Mouse (Mus musculus) left cerebral cortex, postnatal 10 days (tissue): ENCODE measurements around the gene Olfr178. TPM values are rescaled to one million over a fixed set of nuclear protein-coding genes. Genes with fewer than 3 reads are reported as not detected.

Experiments used
- DNase-seq, 2 experiments: peaks; one replicate each; pipeline ENCODE4 v3.0.0; 2021 to 2022; ENCODE audit warnings: low spot score in 2 of 2, mixed read lengths in 1 of 2; ENCODE audit errors: extremely low spot score in 1 of 2
- intact Hi-C: fragments of 180-260 bp; cut with DNase I; formaldehyde crosslinking; loops from one replicate; pipeline ENCODE4 v1.15.1; 2025
- total RNA-seq, 2 experiments: library from RNA; stranded (reverse); gene quantifications; 2 replicates each; pipeline ENCODE4 v1.2.3; 2021

Olfr178 gene
- total RNA-seq = not detected

DNA sequence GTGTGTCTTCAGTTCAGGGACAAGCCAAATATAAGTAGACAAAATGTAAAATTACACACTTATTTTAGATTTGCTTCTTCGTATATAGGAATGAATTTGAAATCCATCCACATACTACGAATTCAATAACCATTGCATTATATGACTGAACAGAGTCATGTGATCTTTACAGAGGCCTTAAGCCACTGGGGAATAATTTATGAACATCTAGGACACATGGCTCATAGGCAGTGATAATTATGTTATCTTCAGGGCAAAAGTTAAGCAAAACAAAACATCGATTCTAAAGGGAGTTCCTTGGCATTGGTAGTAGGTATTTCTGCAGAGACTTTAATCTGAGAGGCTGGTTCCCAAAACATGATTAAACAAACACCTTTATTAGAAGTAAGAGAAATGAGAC lies at the start of gene Olfr178:
TSS of gene Olfr178 (minus strand) at position 101 of the 400 bp plus-strand sequence.
- intact Hi-C loops = no loop called here
- no peak for DNase-seq

DNA sequence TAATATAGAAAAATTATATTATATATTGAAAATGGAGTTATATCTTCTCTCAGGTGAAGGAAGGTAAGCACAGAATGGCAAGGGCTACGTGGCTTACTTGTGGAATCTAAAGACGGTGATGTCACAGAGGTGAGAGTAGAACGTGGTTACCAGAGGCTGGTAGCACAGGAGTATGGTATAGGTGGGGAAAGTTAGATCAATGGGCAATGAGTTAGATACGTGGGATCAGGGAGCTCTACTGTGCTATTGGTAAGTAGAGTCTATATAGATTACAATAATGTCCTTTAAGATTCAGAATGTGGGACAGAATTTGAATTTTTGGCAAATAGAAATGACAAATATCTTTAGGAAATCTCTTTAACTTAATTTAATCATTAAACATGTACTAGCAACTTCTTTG lies 37.4 kb upstream of the Olfr178 start, which contains the start of gene Olfr180:
TSS of gene Olfr180 (minus strand) at position 101 of the 400 bp plus-strand sequence.
- intact Hi-C loops = no loop called here
- DNase-seq = no peak

GRCm38 (mm10) chr16:58928655-58929054 lies 36.8 kb upstream of the Olfr178 start, which contains the start of gene Olfr181:
Gene Olfr181, minus strand, starts transcription at chr16:58928755.
- no peak for DNase-seq
- intact Hi-C loops = no loop called here

- no peak for DNase-seq
- intact Hi-C loops = no loop called here
Measured at GRCm38 (mm10) chr16:58884416-58884815, 7.4 kb downstream of the Olfr178 start.

DNA sequence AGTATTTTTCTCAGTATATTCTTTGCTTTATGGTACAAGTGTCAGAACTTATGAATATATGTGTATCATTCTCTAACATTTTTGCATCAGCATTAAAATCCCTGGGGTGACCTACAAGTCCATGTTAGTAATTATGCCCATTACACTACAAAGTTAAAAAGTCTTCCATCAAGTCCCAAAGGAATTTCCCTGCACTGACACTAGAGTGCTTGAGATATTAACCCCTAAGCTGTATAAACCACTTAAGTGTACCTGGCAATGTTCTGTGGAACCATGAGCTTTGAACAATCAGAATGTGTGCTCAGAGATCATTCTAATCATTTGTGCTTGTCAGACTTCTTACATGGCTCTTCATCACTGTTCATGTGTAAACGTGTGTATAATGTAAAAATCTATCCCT lies 17.2 kb downstream of the Olfr178 start, which contains the start of gene Olfr177:
TSS of gene Olfr177 (minus strand) at position 101 of the 400 bp plus-strand sequence.
- DNase-seq = no peak
- intact Hi-C loops = no loop called here

GRCm38 (mm10) chr16:58861479-58861878 lies 30.4 kb downstream of the Olfr178 start:
- intact Hi-C loops = no loop called here

DNA sequence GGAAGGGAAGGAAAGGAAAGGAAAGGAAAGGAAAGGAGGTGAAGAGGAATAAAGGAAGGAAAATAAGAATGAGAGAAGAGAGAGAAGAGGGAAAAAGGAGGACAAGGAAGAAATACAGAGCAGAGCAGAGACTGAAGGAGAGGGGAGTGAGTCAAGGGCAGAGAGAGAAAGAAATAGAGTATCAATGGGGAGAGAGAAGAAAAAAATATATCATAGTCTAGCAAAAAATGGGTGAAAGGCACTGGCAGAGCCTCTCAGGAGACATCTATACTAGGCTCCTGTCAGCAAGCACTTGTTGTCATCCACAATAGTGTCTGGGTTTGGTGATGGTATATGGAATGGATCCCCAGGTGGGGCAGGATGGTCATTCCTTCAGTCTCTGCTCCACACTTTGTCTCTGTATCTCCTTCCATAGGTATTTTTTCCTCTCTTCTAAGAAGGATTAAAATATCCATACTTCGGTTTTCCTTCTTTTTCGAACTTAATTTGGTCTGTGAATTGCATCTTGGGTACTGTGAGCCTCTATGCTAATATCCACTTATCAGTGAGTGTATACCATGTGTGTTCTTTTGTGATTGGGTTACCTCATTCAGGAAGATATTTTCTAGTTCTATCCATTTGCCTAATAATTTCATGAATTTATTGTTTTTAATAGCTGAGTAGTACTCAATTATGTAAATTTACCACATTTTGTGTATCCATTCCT lies 31.7 kb downstream of the Olfr178 start:
- intact Hi-C loops = no loop called here
- DNase-seq = no peak

More at GRCm38 (mm10) chr16:58861479-58861878, 30.4 kb downstream of the Olfr178 start:
- DNase-seq = no peak

Other genes with a start within 250 kb of the Olfr178 start
- 10 to 100 TPM; 27.7 to 28.9 TPM for gene Cpox, start 221.8 kb downstream of the Olfr178 start, total RNA-seq
- not detected for gene Gpr15, start 173.0 kb downstream of the Olfr178 start, total RNA-seq
- gene Cldnd1, start 164.2 kb downstream of the Olfr178 start, total RNA-seq = 100 to 1,000 TPM; 119 to 122 TPM
- not detected for gene Olfr172, start 128.9 kb downstream of the Olfr178 start, total RNA-seq
- gene Olfr173, start 91.8 kb downstream of the Olfr178 start, total RNA-seq = not detected
- not detected for gene Olfr175-ps1, start 65.3 kb downstream of the Olfr178 start, total RNA-seq
- gene Olfr177, start 17.3 kb downstream of the Olfr178 start, total RNA-seq = not detected
- not detected for gene Olfr181, start 36.7 kb upstream of the Olfr178 start, total RNA-seq
- gene Olfr180, start 37.3 kb upstream of the Olfr178 start, total RNA-seq = not detected
- not detected for gene Olfr183, start 103.3 kb upstream of the Olfr178 start, total RNA-seq
- not detected for gene Olfr186, start 138.2 kb upstream of the Olfr178 start, total RNA-seq
- gene Olfr187, start 147.7 kb upstream of the Olfr178 start, total RNA-seq = not detected
- gene Olfr190, start 185.9 kb upstream of the Olfr178 start, total RNA-seq = not detected
- not detected for gene Olfr191, start 197.8 kb upstream of the Olfr178 start, total RNA-seq
- not detected for gene Olfr193, start 219.8 kb upstream of the Olfr178 start, total RNA-seq
- gene Olfr194, start 229.0 kb upstream of the Olfr178 start, total RNA-seq = not detected